Mouse (Mus musculus) heart, adult 2 months (tissue): ENCODE results near the gene U2af2.

Experiments
- CTCF ChIP-seq: fragments of 200-600 bp; IDR thresholded peaks from 2 replicates; pipeline ENCODE4 v1.8.1; 2022; ENCODE audit warnings: antibody characterized with exemption, mild to moderate bottlenecking, moderate library complexity
- POLR2A ChIP-seq: fragments of 200-500 bp; IDR thresholded peaks from 2 replicates; pipeline ENCODE4 v1.6.1; 2011; ENCODE audit warnings: mild to moderate bottlenecking, low read depth, low read length, control low read depth; ENCODE audit not compliant: insufficient read depth

- TF ChIP-seq POLR2A (no peak), CTCF (no peak)
Observed at GRCm38 (mm10) chr7:5017931-5018330, 44.0 kb upstream of the U2af2 start.
